Mouse (Mus musculus): Measurements from ENCODE around the gene Lpar5.
"Not testable (repeated sequence)": the region's sequence is repeated elsewhere in the genome, so short reads cannot be mapped to it uniquely, and the experiment has no call there.

The Lpar5 gene

DNA sequence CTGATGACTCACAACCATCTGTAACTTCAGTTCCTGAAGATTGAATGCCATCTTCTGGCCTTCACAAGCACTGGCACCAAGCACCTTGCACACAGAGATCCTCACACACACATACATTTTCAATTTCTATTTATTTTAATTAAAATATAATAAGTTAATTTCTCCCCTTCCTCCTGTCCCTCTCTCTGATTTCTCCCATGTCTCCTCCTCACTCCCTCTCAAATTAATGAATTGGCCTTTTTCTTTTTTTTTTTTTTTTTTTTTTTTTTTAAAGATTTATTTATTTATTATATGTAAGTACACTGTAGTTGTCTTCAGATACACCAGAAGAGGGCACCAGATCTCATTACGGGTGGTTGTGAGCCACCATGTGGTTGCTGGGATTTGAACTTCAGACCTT is 2.5 kb upstream of the Lpar5 start:
- not testable (repeated sequence) for H3K36me3 ChIP-seq (ENCODE audit: control insufficient read depth, insufficient read depth, low read length, poor library complexity, severe bottlenecking); DNase-seq (ENCODE audit: low read depth, low spot score); H3K27me3 ChIP-seq (ENCODE audit: control insufficient read depth, insufficient read depth, low read length, poor library complexity, severe bottlenecking)

DNA sequence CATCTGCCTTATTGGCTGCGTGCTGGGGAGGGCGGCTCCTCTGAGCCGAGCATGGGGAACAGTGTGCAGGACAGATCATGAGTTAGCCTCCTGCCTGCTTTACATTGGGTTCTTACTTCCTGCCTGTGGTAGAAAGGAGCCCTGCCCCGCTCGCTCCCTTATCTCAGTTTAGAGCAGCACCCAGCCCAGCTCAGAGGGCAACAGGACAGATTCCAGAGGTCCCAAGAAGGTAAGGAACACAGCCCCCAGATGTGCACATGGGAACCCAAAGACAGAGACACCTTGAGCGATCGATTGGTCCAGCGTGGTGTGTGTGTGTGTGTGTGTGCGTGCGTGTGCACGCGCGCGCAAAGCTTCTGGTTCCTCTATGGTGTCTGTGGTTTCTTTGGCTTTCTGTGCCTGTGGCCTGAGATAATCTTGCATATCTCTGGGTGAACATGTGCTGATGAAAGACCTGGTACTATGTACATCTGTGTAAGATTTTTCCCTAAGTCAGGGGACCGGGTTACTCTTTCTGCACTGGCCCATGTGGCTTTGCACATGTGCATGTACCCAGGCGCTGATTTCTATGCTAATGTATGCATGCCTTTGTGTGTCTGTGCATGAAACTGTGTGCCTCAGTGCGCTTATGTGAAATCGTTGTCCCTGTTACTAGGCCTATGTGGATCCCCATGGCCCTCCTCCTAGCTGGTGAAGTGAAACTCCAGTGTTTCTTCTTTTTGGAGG is 3.6 kb downstream of the Lpar5 start:
- H3K27me3 ChIP-seq (ENCODE audit: control insufficient read depth, insufficient read depth, low read length, poor library complexity, severe bottlenecking), result no peaks in the 10 kb centered on the region
- peak; percentile 71 for DNase-seq (ENCODE audit: low read depth, low spot score)
- no peaks in the 10 kb centered on the region for H3K36me3 ChIP-seq (ENCODE audit: control insufficient read depth, insufficient read depth, low read length, poor library complexity, severe bottlenecking)

DNA sequence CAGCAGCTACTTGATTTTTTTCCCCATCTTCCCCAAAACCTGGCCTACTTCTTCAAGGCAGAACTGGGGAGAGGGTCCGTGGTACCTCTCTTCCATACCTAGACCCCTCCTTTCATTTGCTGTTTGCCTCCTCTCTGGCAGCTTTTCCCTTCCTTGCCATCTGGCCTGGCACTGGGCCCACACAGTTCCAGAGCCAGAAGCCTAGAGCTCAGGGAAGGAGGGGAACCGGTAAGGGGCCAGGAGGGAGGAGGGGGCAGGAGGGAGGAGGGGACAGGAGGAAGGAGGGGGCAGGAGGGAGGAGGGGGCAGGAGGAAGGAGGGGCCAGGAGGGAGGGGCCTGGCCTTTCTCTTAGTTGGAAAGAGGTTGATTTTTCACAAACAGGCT is 4.2 kb downstream of the Lpar5 start:
- Histone ChIP-seq H3K36me3 (ENCODE audit: control insufficient read depth, insufficient read depth, low read length, poor library complexity, severe bottlenecking) (no peaks in the 10 kb centered on the region), H3K27me3 (ENCODE audit: control insufficient read depth, insufficient read depth, low read length, poor library complexity, severe bottlenecking) (no peaks in the 10 kb centered on the region)
- peak; percentile 15 for DNase-seq (ENCODE audit: low read depth, low spot score)

DNA sequence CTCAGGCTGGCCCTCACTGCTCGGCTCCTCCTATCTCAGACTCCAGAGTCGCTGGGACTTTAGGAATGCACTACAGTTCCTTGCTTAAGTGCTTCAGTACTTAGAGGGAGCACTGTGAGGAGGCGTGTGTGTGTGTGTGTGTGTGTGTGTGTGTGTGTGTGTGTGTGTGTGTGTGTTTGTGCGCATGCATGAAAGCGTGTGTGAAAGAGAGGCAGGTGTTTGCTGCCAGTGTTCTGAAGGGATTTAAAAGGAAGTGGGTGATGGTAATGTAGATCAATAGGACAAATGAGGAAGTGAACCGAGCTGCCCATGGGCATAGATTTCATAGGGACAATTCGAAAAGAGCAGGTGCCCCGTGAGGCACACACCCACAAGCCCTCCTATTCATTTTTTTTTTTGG is 6.1 kb downstream of the Lpar5 start:
- peak; percentile 64 for DNase-seq (ENCODE audit: low read depth, low spot score)
- H3K27me3 ChIP-seq (ENCODE audit: control insufficient read depth, insufficient read depth, low read length, poor library complexity, severe bottlenecking), result no peaks in the 10 kb centered on the region
- no peaks in the 10 kb centered on the region for H3K36me3 ChIP-seq (ENCODE audit: control insufficient read depth, insufficient read depth, low read length, poor library complexity, severe bottlenecking)

DNA sequence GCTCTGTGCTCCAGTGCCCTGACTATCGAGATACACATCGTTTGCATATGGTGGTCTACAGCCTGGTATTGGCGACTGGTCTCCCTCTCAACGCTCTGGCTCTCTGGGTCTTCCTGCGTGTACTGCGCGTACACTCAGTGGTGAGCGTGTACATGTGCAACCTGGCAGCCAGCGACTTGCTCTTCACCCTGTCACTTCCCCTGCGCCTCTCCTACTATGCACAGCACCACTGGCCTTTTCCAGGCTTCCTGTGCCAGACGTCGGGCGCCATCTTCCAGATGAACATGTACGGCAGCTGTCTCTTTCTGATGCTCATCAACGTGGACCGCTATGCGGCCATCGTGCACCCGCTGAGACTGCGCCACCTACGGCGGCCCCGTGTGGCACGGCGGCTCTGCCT is 13.7 kb downstream of the Lpar5 start:
- DNase-seq (ENCODE audit: low read depth, low spot score), result no peak
- no peaks in the 10 kb centered on the region for H3K27me3 ChIP-seq (ENCODE audit: control insufficient read depth, insufficient read depth, low read length, poor library complexity, severe bottlenecking)

DNA sequence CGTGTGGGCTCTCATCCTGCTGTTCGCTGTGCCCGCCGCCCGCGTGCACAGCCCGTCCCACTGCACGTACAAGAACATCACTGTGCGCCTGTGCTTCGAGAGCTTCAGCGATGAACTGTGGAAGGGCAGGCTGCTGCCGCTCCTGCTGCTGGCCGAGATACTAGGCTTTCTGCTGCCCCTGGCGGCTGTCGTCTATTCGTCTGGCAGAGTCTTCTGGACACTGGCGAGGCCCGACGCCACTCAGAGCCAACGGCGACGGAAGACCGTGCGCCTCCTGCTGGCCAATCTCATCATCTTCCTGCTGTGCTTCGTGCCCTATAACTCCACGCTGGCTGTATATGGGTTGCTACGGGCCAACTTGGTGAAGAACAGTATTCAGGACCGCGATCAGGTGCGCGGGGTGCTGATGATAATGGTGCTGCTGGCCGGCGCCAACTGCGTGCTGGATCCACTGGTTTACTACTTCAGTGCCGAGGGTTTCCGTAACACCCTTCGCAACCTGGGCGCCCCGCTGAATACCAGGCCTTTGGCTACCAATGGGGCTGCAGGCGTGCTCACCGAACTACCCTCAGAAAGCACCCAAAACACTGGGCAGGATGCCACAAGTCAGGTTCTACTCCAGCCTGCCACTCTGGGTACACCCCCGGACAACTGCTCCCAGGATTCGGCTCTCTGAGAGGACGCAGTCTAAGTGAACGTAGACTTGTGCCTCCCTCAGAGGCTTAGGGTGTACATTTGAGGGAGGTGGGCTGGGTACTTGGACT is 14.3 kb downstream of the Lpar5 start:
- Histone ChIP-seq H3K27me3 (ENCODE audit: control insufficient read depth, insufficient read depth, low read length, poor library complexity, severe bottlenecking) (no peaks in the 10 kb centered on the region), H3K36me3 (ENCODE audit: control insufficient read depth, insufficient read depth, low read length, poor library complexity, severe bottlenecking) (peaks cover 5% of the 10 kb centered on the region; the same call in 1 of the 2 replicates)
- no peak for DNase-seq (ENCODE audit: low read depth, low spot score)

More for the DNA sequence above, 13.7 kb downstream of the Lpar5 start:
- H3K36me3 ChIP-seq (ENCODE audit: control insufficient read depth, insufficient read depth, low read length, poor library complexity, severe bottlenecking), result peaks cover 5% of the 10 kb centered on the region; the same call in 1 of the 2 replicates

DNA sequence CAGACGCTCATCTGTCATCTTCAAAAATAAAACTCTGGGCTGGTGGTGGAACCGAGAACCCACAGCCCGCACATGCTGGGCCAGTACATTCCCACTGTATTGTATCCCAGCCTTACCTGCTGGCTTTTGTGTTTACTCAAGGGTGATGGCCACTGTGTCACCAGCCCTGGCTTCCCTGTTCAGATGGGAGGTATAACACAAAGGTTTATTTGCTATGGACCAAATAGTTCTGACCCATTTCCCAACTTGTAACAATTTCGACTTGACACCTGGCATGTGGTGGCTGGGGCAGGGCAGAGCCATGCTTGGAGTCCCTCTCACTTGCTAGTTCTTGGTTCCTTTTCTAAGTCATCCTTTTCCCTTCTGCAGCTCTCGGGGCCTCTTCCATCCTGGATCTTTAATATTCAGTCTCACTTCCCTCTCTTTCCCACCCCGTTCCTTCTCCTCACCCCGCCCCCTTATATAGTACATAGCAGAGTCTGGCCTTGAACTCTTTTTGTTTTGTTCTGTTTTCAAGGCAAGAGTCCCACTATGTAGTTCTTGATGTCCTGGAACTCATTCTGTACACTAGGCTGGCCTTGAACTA is 15.2 kb downstream of the Lpar5 start:
- Histone ChIP-seq H3K27me3 (ENCODE audit: control insufficient read depth, insufficient read depth, low read length, poor library complexity, severe bottlenecking) (no peaks in the 10 kb centered on the region), H3K36me3 (ENCODE audit: control insufficient read depth, insufficient read depth, low read length, poor library complexity, severe bottlenecking) (peaks cover 5% of the 10 kb centered on the region; the same call in 1 of the 2 replicates)
- no peak for DNase-seq (ENCODE audit: low read depth, low spot score)

DNA sequence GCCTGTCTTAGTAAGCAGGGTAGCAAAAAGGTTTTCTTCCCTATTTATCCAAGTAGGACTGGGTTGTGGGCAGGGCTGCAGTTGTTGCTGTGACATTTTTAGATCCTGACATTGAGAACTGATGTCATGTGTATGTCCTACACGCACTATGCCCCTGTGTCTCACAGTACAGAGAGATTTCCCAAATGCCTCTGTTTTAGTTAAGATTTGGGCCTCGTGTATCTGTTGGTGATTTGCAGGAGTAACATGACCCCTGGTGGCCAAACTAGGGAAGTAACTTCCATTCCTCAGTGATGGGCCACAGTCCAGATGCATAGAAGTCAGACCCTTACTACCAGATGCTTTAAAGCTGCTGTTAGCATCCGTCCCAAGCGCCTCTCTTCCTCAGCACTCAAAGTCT is 16.7 kb downstream of the Lpar5 start:
- no peaks in the 10 kb centered on the region for H3K27me3 ChIP-seq (ENCODE audit: control insufficient read depth, insufficient read depth, low read length, poor library complexity, severe bottlenecking)
- DNase-seq (ENCODE audit: low read depth, low spot score), result peak; percentile 86
- H3K36me3 ChIP-seq (ENCODE audit: control insufficient read depth, insufficient read depth, low read length, poor library complexity, severe bottlenecking), result peaks cover 5% of the 10 kb centered on the region; the same call in 1 of the 2 replicates

DNA sequence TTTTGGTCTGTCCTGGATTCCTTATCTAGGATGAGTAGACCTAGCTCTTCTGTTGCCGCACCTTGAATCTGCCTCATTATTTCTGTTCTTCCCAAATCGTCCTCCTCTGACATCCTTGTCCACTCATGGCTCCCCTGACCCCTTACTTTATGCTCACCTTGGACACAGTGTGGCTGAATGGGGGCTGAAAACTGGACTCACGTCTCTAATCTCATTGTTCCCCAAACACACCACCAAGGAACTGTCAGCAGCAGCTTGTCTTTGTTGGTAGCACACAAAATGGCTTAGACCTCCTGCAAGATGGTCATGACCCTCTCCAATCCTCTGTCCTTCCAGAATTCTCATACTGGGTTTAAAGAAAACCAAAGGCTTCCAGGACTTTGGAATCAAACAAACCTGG is 20.2 kb downstream of the Lpar5 start:
- Histone ChIP-seq H3K36me3 (ENCODE audit: control insufficient read depth, insufficient read depth, low read length, poor library complexity, severe bottlenecking) (no peaks in the 10 kb centered on the region), H3K27me3 (ENCODE audit: control insufficient read depth, insufficient read depth, low read length, poor library complexity, severe bottlenecking) (no peaks in the 10 kb centered on the region)
- no peak for DNase-seq (ENCODE audit: low read depth, low spot score)

DNA sequence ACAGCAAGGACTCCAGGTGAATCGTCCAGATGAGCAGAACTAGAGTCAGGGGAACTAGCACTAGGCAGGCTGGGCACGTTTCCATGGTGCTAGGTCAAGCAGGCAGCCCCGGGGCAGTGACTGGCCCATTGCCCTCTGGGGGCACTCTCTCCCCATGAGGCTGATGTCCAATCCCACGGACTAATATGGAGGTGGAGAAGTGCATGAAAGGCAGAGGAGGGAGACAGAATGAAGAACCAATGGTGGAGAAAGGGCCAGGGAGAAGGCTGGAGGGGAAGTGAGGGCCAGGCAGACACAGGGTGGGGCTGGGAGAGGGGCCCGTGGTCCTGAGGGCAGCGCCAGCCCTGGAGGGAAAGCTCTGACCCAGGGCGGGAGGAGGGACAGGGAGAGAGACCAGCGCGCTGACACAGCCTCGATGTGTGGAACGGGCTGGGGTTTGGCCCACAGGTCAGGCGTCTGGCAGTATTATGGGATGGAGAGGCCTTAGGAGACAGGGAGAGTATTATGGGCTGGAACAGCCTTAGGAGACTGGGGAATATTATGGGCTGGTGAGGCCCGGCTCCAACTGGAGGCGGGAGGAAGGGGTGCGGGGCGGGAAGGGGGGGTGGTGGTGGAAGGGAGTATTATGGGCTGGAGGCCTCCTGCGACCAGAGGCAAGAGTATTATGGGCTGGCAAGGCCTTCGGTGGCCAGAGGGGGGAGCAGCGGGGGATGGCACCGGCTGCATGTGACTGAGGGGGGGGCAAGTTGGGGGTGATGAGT is 21.0 kb downstream of the Lpar5 start:
- no peak for DNase-seq (ENCODE audit: low read depth, low spot score)
- no peaks in the 10 kb centered on the region for H3K27me3 ChIP-seq (ENCODE audit: control insufficient read depth, insufficient read depth, low read length, poor library complexity, severe bottlenecking)
- H3K36me3 ChIP-seq (ENCODE audit: control insufficient read depth, insufficient read depth, low read length, poor library complexity, severe bottlenecking), result no peaks in the 10 kb centered on the region

DNA sequence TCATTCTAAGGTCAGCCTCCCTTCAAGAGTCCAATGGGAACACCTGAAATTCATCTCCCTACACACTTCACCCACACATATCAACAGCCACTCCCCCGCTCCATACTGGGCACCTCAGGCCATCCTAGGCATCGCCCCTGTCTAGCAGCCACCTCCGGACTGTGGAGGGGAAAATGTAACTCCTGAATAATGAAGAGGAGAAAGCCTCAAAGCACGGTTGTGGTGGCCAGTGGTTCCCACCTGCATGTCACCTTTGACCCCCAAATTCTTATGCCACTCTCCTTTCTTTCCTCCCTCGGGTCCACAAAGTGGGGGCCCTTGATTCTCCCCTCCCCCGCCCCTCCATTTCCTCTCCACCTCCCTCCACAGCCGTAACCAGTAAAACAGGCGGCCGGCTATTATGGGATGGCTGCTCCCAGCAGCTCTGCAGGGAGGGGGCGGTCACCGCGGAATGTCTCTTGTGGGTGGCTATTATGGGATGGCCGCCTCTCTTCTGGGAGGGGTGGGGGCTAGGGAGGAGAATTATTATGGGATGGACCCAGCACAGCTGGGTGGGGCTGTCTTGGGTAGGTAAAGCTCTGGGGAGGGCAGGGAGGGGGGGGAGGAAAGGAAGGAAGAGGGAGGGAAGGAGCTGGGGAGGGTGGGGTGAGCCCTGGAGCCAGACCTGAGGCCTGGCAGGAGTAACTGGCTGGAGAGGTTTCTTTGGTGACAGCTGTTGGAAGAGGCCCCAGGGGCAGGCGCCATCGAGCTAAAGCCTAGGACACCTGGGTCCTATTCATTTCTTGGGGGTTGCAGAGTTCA is 22.0 kb downstream of the Lpar5 start:
- DNase-seq (ENCODE audit: low read depth, low spot score), result no peak

DNA sequence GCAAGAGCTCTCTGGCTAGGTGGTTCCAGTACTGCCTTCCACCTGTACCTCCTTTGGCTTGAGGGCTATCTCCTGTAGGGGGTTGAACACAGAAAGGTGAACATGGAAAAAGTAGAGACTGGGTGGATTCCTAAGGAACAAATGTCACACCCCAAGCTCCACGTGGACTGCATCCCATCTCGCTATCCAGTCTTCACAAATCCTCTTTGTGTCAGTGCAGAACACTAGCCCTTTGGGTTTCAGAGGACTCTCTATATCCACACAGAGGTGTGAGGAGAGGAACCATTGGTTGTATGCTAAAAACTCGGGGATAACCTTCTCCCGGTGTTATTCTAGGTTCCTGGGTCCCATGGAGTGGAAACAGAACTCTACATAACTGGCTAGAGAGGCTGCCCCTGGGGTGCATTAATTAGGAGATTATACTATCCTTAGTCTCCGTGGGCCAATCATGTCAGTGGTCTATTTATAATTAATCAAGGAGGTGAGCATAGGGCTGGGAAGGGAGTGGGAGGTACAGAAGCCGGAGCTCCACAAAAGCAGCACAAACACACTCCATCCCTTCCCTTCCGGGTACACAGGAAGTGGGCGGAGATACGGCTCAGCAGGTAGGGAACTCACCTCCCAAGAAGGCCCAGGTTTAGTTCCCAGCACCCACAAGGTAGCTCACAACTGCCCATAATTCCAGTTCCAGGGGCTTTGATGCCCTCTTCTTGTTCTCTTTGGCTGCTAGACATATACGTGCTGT is 22.8 kb downstream of the Lpar5 start:
- H3K36me3 ChIP-seq (ENCODE audit: control insufficient read depth, insufficient read depth, low read length, poor library complexity, severe bottlenecking), result no peaks in the 10 kb centered on the region
- no peak for DNase-seq (ENCODE audit: low read depth, low spot score)
- no peaks in the 10 kb centered on the region for H3K27me3 ChIP-seq (ENCODE audit: control insufficient read depth, insufficient read depth, low read length, poor library complexity, severe bottlenecking)

More for the DNA sequence above, 22.0 kb downstream of the Lpar5 start:
- Histone ChIP-seq H3K27me3 (ENCODE audit: control insufficient read depth, insufficient read depth, low read length, poor library complexity, severe bottlenecking) (no peaks in the 10 kb centered on the region), H3K36me3 (ENCODE audit: control insufficient read depth, insufficient read depth, low read length, poor library complexity, severe bottlenecking) (no peaks in the 10 kb centered on the region)

DNA sequence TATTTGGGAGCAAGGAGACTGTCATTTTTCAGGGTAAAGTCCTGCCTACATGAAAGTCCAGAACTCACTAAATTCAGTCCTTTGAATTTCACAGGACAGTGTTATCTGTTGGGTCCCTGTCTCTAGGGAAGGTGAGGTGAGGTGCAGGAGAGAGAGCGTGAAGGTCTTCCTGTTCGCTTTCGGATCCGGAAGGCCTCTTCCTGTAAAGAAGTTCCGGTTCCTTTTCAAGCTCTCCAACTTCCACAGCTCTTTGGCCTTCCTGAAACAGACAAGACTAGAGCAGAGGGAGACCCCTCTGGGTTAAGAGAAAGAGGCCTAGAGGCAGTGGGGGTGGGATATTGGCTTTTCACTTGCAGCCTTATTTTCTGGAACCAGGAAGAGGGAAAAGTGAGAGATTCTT is 24.7 kb downstream of the Lpar5 start:
- H3K27me3 ChIP-seq (ENCODE audit: control insufficient read depth, insufficient read depth, low read length, poor library complexity, severe bottlenecking), result no peaks in the 10 kb centered on the region
- peak; percentile 40 for DNase-seq (ENCODE audit: low read depth, low spot score)
- H3K36me3 ChIP-seq (ENCODE audit: control insufficient read depth, insufficient read depth, low read length, poor library complexity, severe bottlenecking), result no peaks in the 10 kb centered on the region

All from splenic B cell, adult 2 months (primary cell).